Mouse (Mus musculus): Measurements from ENCODE around the gene Zfp653.

- TF ChIP-seq CTCF (IDR thresholded peaks at IDR 0.05; ENCODE audit: low read depth, low read length) (peak; percentile 89), POLR2A (IDR thresholded peaks at IDR 0.05; ENCODE audit: extremely low read depth, insufficient read depth, low read length) (no peak)
These were observed 16.6 kb downstream of the Zfp653 start for GRCm38 (mm10) chr9:22054411-22055076.
